Comparison of ENCODE assay signal across 18 mouse cellular contexts in the genomic region with DNA sequence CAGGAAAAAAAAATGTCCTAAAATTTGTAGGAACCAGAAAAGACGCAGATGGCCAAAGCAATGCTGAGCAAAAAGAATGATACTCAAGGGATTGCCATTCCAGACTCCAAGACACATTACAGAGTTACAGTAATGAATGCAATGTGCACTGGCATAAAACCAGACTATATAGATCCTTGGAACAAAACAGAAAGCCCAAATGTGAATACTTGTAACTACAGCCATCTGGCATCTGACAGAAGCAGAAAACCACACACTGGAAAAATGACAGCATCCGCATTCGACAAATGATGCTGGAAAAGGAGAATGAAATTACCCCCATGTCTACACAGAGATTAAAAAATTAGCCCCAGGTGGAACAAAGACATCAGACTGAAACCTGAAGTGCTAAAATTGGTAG. TPM values are rescaled to one million over a fixed set of nuclear protein-coding genes. Genes with fewer than 3 reads are reported as not detected.
DNase-seq lines count a peak whose midpoint lies in the region; ATAC-seq lines count a peak whose summit lies in the region.
"Had no signal": no experiment of that assay in that cellular context is flagged by ENCODE, and none has a peak within 500 bp of the region (broad histone marks: within the 10 kb centered on the region; RNA-seq: fewer than 3 reads in every experiment).

No protein-coding gene starts in this region.

- DNase-seq in layer of hippocampus, adult 9-10 months (ENCODE audit: low spot score), result peak; percentile 22
- DNase-seq in layer of hippocampus, adult 11-12 months (ENCODE audit: low spot score), result no peak
- DNase-seq in brain, embryonic 18.5 days (ENCODE audit: low read depth, low spot score), result peak; percentile 63
- DNase-seq in cerebellum, postnatal 25 days, result no peak
- DNase-seq: adrenal gland, postnatal 14 days; gastrocnemius, adult 2 months; heart, adult 18-20 months; kidney, postnatal 25 days; liver, embryonic 13.5 days; thymus, postnatal 36 days had no signal

- ATAC-seq in forebrain, embryonic 13.5 days, result peak; percentile 11; the same call in 1 of the 2 replicates
- no peak for ATAC-seq in forebrain, embryonic 12.5 days (ENCODE audit: low FRiP score)
- no peak for ATAC-seq in neural tube, embryonic 14.5 days (ENCODE audit: low read depth)
- no peak for ATAC-seq in kidney, embryonic 14.5 days (ENCODE audit: low FRiP score, low TSS enrichment)
- ATAC-seq: lung, postnatal 0 days had no signal

- H3K36me3 ChIP-seq in forebrain, embryonic 13.5 days (ENCODE audit: poor library complexity, severe bottlenecking), result no peaks in the 10 kb centered on the region
- no peaks in the 10 kb centered on the region for H3K36me3 ChIP-seq in forebrain, embryonic 12.5 days (replicated peaks)
- no peaks in the 10 kb centered on the region for H3K36me3 ChIP-seq in neural tube, embryonic 14.5 days (ENCODE audit: control insufficient read depth, insufficient read depth, low read length)
- no peaks in the 10 kb centered on the region for H3K36me3 ChIP-seq in kidney, embryonic 14.5 days (ENCODE audit: control insufficient read depth, insufficient read depth, low read length)
- H3K36me3 ChIP-seq: liver, embryonic 13.5 days had no signal

- H3K4me2 ChIP-seq in forebrain, embryonic 13.5 days, result no peak overlapping the region
- no peak overlapping the region for H3K4me2 ChIP-seq in forebrain, embryonic 12.5 days
- no peak overlapping the region for H3K4me2 ChIP-seq in neural tube, embryonic 14.5 days (ENCODE audit: low read depth, low read length)
- H3K4me2 ChIP-seq in kidney, embryonic 14.5 days (replicated peaks; ENCODE audit: low read depth, low read length), result no peak overlapping the region
- H3K4me2 ChIP-seq: liver, embryonic 13.5 days had no signal

- no peak overlapping the region for H3K9ac ChIP-seq in forebrain, embryonic 13.5 days
- H3K9ac ChIP-seq in forebrain, embryonic 12.5 days, result no peak overlapping the region
- no peak overlapping the region for H3K9ac ChIP-seq in neural tube, embryonic 14.5 days (replicated peaks; ENCODE audit: low read depth, low read length)
- H3K9ac ChIP-seq in kidney, embryonic 14.5 days (ENCODE audit: low read depth, low read length), result no peak overlapping the region
- H3K9ac ChIP-seq: liver, embryonic 13.5 days had no signal

- no peak overlapping the region for H3K4me3 ChIP-seq in forebrain, embryonic 13.5 days
- H3K4me3 ChIP-seq in forebrain, embryonic 12.5 days (replicated peaks), result no peak overlapping the region
- H3K4me3 ChIP-seq in neural tube, embryonic 14.5 days (ENCODE audit: low read depth, low read length), result no peak overlapping the region
- H3K4me3 ChIP-seq in kidney, embryonic 14.5 days (ENCODE audit: low read length), result no peak overlapping the region
- H3K4me3 ChIP-seq: erythroblast, embryonic 14.5 days; gastrocnemius, adult 2 months; liver, embryonic 13.5 days; myocyte had no signal

- H3K27ac ChIP-seq in forebrain, embryonic 13.5 days, result peak overlapping the region; percentile 54; the same call in 1 of the 2 replicates
- H3K27ac ChIP-seq in forebrain, embryonic 12.5 days, result no peak overlapping the region
- H3K27ac ChIP-seq in neural tube, embryonic 14.5 days (ENCODE audit: low read depth, low read length), result peak overlapping the region; percentile 46; the same call in 1 of the 2 replicates
- H3K27ac ChIP-seq in kidney, embryonic 14.5 days (ENCODE audit: low read depth, low read length), result no peak overlapping the region
- H3K27ac ChIP-seq: gastrocnemius, adult 2 months; liver, embryonic 13.5 days had no signal

- WGBS in forebrain, embryonic 13.5 days, result 82% methylated on average over 3 of the region's 3 CpGs
- 93% methylated on average over 3 of the region's 3 CpGs for WGBS in forebrain, embryonic 12.5 days
- 60% methylated on average over 3 of the region's 3 CpGs for WGBS in neural tube, embryonic 14.5 days
- 92% methylated on average over 3 of the region's 3 CpGs for WGBS in kidney, embryonic 14.5 days

- no peaks in the 10 kb centered on the region for H3K9me3 ChIP-seq in forebrain, embryonic 13.5 days (replicated peaks)
- no peaks in the 10 kb centered on the region for H3K9me3 ChIP-seq in forebrain, embryonic 12.5 days
- no peaks in the 10 kb centered on the region for H3K9me3 ChIP-seq in neural tube, embryonic 14.5 days (ENCODE audit: control insufficient read depth, low read length)
- no peaks in the 10 kb centered on the region for H3K9me3 ChIP-seq in kidney, embryonic 14.5 days (ENCODE audit: control insufficient read depth, low read length)
- H3K9me3 ChIP-seq: liver, embryonic 13.5 days had no signal

- no peaks in the 10 kb centered on the region for H3K27me3 ChIP-seq in forebrain, embryonic 13.5 days
- H3K27me3 ChIP-seq in forebrain, embryonic 12.5 days, result no peaks in the 10 kb centered on the region
- no peaks in the 10 kb centered on the region for H3K27me3 ChIP-seq in neural tube, embryonic 14.5 days (ENCODE audit: control insufficient read depth, insufficient read depth, low read length)
- no peaks in the 10 kb centered on the region for H3K27me3 ChIP-seq in kidney, embryonic 14.5 days (ENCODE audit: control insufficient read depth, insufficient read depth, low read length)
- H3K27me3 ChIP-seq: liver, embryonic 13.5 days had no signal

- H3K4me1 ChIP-seq in forebrain, embryonic 13.5 days, result peaks cover 5% of the 10 kb centered on the region; the same call in 1 of the 2 replicates
- no peaks in the 10 kb centered on the region for H3K4me1 ChIP-seq in forebrain, embryonic 12.5 days
- peaks cover 7% of the 10 kb centered on the region; the same call in 1 of the 2 replicates for H3K4me1 ChIP-seq in neural tube, embryonic 14.5 days (ENCODE audit: control insufficient read depth, insufficient read depth, low read length)
- H3K4me1 ChIP-seq in kidney, embryonic 14.5 days (ENCODE audit: control insufficient read depth, insufficient read depth, low read length), result no peaks in the 10 kb centered on the region

RNA-seq across cellular contexts. Expression of gene Usp22, which starts 5.5 kb away (rescaled TPM):
- 272 and 304 TPM in 2 replicates for polyA plus RNA-seq in forebrain, embryonic 13.5 days (2015; fragmentation: Nextera tagmentation; extraction: Ambion mirVana)
- 305 and 331 TPM in 2 replicates for polyA plus RNA-seq in forebrain, embryonic 12.5 days (2016; fragmentation: Nextera tagmentation; extraction: Ambion mirVana)
- polyA plus RNA-seq in neural tube, embryonic 14.5 days (2014; fragmentation: Nextera tagmentation; extraction: Ambion mirVana), result 526 and 544 TPM in 2 replicates
- polyA plus RNA-seq in kidney, embryonic 14.5 days (2014; fragmentation: Nextera tagmentation; extraction: Ambion mirVana), result 96.9 and 182 TPM in 2 replicates

RNA-seq across cellular contexts. Expression of gene Aldh3a1, which starts 27.0 kb away (rescaled TPM):
- polyA plus RNA-seq in forebrain, embryonic 13.5 days (2015; fragmentation: Nextera tagmentation; extraction: Ambion mirVana), result not detected in 2 replicates
- polyA plus RNA-seq in forebrain, embryonic 12.5 days (2016; fragmentation: Nextera tagmentation; extraction: Ambion mirVana), result not detected in 2 replicates
- polyA plus RNA-seq in neural tube, embryonic 14.5 days (2014; fragmentation: Nextera tagmentation; extraction: Ambion mirVana), result not detected in 2 replicates
- polyA plus RNA-seq in kidney, embryonic 14.5 days (2014; fragmentation: Nextera tagmentation; extraction: Ambion mirVana), result not detected in 2 replicates
- polyA plus RNA-seq: erythroblast, embryonic 14.5 days; intestine, embryonic 14.5 days had no signal

RNA-seq across cellular contexts. Expression of gene Tnfrsf13b, which starts 53.8 kb away (rescaled TPM):
- polyA plus RNA-seq in forebrain, embryonic 13.5 days (2015; fragmentation: Nextera tagmentation; extraction: Ambion mirVana), result 0.48 and 0.63 TPM in 2 replicates
- 0.37 and 0.59 TPM in 2 replicates for polyA plus RNA-seq in forebrain, embryonic 12.5 days (2016; fragmentation: Nextera tagmentation; extraction: Ambion mirVana)
- 0.67 and 1.3 TPM in 2 replicates for polyA plus RNA-seq in neural tube, embryonic 14.5 days (2014; fragmentation: Nextera tagmentation; extraction: Ambion mirVana)
- 0.70 and 1.2 TPM in 2 replicates for polyA plus RNA-seq in kidney, embryonic 14.5 days (2014; fragmentation: Nextera tagmentation; extraction: Ambion mirVana)

Comparison
In these comparisons a context has a peak if more than half of its experiments do, and no peak if none do; other contexts are left out.
1. H3K27ac ChIP-seq: peak in forebrain, embryonic 13.5 days (single experiment) and neural tube, embryonic 14.5 days (single experiment); none in forebrain, embryonic 12.5 days (single experiment) and kidney, embryonic 14.5 days (single experiment).
2. DNase-seq: peak in layer of hippocampus, adult 9-10 months (single experiment) and brain, embryonic 18.5 days (single experiment); none in layer of hippocampus, adult 11-12 months (single experiment) and cerebellum, postnatal 25 days (0 of 2).